Mouse (Mus musculus): Measurements from ENCODE around the gene Snrpd2. TPM values are rescaled to one million over a fixed set of nuclear protein-coding genes. Genes with fewer than 3 reads are reported as not detected.

The Snrpd2 gene
- polyA plus RNA-seq, 1 experiment from 2014 or later: 47.9 TPM

DNA sequence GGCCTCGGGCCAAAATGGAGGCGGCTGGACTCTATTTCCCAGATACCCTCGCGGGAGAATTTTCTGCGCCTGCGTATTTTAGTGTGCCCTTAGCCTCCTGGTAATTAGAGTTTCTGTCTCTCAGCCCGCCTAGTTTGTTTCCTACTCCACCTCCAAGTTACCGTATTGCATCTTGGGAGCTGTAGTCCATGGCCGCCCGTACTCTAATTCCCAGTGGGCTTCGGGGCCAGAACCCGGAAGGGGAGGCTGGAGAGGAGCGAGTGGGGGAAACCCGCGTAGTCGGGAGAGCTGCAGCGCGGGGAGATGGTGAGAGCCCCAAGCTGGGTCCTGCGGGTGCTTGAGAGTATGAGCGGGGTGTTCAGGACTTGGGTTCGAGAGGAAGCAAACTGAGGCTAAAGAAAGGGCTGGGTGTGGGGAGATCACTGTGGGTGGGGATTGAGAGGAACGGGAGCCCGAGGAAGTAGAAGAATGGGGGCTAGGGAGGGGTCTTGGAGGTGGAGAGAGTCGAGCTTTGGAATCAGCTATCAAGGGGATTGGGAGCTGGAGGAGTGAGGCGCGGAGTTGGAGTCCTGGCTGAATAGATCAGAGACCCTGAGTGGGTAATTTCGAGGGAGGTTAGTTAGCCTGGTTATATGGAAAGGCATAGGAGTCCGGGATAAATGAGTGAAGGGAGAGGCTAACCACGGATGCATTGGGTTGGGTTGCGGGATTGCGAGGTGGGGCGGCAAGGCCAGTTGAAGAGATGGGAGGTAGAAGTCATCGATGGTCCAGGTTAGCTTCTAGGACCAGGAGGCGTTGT, 29.7 kb upstream of the Snrpd2 start, which contains the start of gene Fbxo46:
Gene Fbxo46, plus strand, starts transcription at position 229 of the 799 bp plus-strand sequence.
- Histone ChIP-seq H3K4me3 (ENCODE audit: low read depth, low read length) (peak within 1 kb of the TSS; percentile 96), H3K9ac (ENCODE audit: low read depth, low read length) (peak within 1 kb of the TSS; percentile 86), H3K36me3 (ENCODE audit: control insufficient read depth, insufficient read depth) (no peaks in the 10 kb centered on the region), H3K9me3 (replicated peaks; ENCODE audit: control insufficient read depth, low read length) (peaks cover 3% of the 10 kb centered on the region), H3K27ac (ENCODE audit: low read length) (peak within 1 kb of the TSS; percentile 48), H3K27me3 (ENCODE audit: control insufficient read depth, insufficient read depth, low read depth, low read length) (peaks cover 5% of the 10 kb centered on the region; the same call in 1 of the 2 replicates), H3K4me2 (ENCODE audit: low read depth, low read length) (peak within 1 kb of the TSS; percentile 94), H3K4me1 (ENCODE audit: control insufficient read depth, low read depth, low read length) (peaks cover 16% of the 10 kb centered on the region)
- 1% methylated on average over 34 of the region's 34 CpGs for WGBS (ENCODE audit: insufficient replicate concordance)
- ATAC-seq (ENCODE audit: low read depth): peak; percentile 98

DNA sequence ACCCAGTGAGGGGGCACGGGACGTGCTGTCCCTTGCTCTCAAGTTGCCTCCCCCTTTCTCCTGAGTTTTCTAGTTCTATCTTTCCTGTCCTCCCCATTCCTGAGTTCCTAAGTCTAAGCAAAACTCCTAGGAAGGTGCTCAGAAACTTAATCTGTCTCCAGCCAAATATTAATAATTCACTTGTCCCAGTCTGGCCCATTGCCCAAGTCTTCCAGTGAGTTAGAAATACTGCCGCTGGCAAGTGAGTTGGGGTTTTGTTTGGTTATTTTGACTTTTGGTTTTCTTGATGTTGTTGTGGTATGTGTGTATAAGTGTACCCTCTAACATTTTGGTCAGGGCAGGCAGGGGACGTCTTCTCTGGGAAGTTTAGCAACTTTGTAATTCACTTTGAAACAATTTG, 27.8 kb upstream of the Snrpd2 start:
- Histone ChIP-seq H3K36me3 (ENCODE audit: control insufficient read depth, insufficient read depth) (no peaks in the 10 kb centered on the region), H3K9me3 (replicated peaks; ENCODE audit: control insufficient read depth, low read length) (peaks cover 3% of the 10 kb centered on the region), H3K9ac (ENCODE audit: low read depth, low read length) (no peak overlapping the region), H3K27me3 (ENCODE audit: control insufficient read depth, insufficient read depth, low read depth, low read length) (peaks cover 5% of the 10 kb centered on the region; the same call in 1 of the 2 replicates), H3K4me3 (ENCODE audit: low read depth, low read length) (no peak overlapping the region), H3K4me2 (ENCODE audit: low read depth, low read length) (no peak overlapping the region), H3K4me1 (ENCODE audit: control insufficient read depth, low read depth, low read length) (peaks cover 16% of the 10 kb centered on the region), H3K27ac (ENCODE audit: low read length) (no peak overlapping the region)
- no peak for ATAC-seq (ENCODE audit: low read depth)
- WGBS (ENCODE audit: insufficient replicate concordance): 69% methylated on average over 4 of the region's 4 CpGs

DNA sequence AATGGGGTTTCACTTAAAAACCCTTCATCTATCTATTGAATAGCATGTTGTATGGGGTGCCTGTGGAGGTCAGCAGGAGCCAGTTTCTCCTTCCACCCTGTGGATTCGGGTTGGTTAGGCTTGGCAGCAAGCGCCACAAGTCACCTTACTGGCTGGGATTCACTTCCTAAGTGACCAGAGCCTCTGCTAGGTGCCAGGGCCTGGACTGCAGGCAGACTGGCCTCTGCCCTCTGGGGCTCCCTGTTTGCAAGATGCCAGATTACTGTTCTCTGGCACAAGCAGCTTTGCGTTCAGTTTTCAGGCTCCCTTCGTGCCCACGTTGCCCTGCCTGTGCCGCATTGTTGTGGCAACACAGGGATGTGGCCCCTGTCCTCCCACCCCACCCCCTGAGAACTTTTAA, 24.8 kb upstream of the Snrpd2 start:
- H3K9ac ChIP-seq (ENCODE audit: low read depth, low read length): no peak overlapping the region
- no peak overlapping the region for H3K27ac ChIP-seq (ENCODE audit: low read length)

DNA sequence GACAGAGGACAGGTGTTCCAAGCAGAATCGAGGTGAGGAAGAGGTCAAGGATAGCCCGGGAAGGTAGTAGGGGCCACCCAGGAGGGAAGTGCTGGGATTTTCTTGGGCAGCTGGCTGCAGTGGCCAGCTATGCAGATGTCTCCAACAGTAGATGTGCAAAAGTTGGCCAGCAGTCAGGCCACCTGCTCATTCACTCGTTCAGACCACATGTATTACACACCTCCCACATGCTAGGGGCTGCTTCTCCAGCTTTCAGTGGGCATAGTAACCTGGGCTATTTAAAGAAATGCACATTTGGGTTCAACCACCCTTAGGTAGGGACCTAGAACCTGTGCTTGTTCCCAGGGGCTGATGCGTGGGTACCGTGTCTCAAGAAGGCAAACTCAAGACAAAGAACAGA, 21.8 kb upstream of the Snrpd2 start:
- Histone ChIP-seq H3K4me3 (ENCODE audit: low read depth, low read length) (no peak overlapping the region), H3K4me1 (ENCODE audit: control insufficient read depth, low read depth, low read length) (peaks cover 11% of the 10 kb centered on the region), H3K36me3 (ENCODE audit: control insufficient read depth, insufficient read depth) (no peaks in the 10 kb centered on the region), H3K27me3 (ENCODE audit: control insufficient read depth, insufficient read depth, low read depth, low read length) (no peaks in the 10 kb centered on the region), H3K9ac (ENCODE audit: low read depth, low read length) (no peak overlapping the region), H3K9me3 (replicated peaks; ENCODE audit: control insufficient read depth, low read length) (no peaks in the 10 kb centered on the region), H3K27ac (ENCODE audit: low read length) (no peak overlapping the region), H3K4me2 (ENCODE audit: low read depth, low read length) (no peak overlapping the region)
- ATAC-seq (ENCODE audit: low read depth): no peak
- WGBS (ENCODE audit: insufficient replicate concordance): 75% methylated on average over 5 of the region's 5 CpGs

More for the DNA sequence above, 24.8 kb upstream of the Snrpd2 start:
- no peak for ATAC-seq (ENCODE audit: low read depth)
- H3K4me2 ChIP-seq (ENCODE audit: low read depth, low read length): no peak overlapping the region
- peaks cover 9% of the 10 kb centered on the region for H3K4me1 ChIP-seq (ENCODE audit: control insufficient read depth, low read depth, low read length)
- WGBS (ENCODE audit: insufficient replicate concordance): 85% methylated on average over 6 of the region's 6 CpGs
- H3K27me3 ChIP-seq (ENCODE audit: control insufficient read depth, insufficient read depth, low read depth, low read length): no peaks in the 10 kb centered on the region
- H3K9me3 ChIP-seq (replicated peaks; ENCODE audit: control insufficient read depth, low read length): no peaks in the 10 kb centered on the region
- H3K4me3 ChIP-seq (ENCODE audit: low read depth, low read length): no peak overlapping the region
- H3K36me3 ChIP-seq (ENCODE audit: control insufficient read depth, insufficient read depth): no peaks in the 10 kb centered on the region

DNA sequence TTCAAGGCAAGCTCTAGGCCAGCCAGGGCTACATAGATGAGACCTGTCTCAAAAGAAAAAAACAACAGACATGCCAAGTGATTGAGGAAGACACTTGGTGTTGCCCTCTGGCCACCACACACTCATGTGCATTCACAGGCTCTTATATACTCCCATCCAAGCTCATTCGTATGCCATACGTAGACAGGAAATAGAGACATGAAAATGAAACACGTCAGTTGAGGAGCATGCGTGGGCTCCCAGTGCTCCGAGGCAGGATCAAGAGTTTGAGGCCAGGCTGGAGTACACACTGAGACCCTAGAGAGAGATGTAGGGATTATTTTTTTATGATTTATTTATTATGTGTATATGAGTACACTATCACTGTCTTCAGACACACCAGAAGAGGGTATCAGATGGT, 20.1 kb upstream of the Snrpd2 start:
- no peaks in the 10 kb centered on the region for H3K27me3 ChIP-seq (ENCODE audit: control insufficient read depth, insufficient read depth, low read depth, low read length)
- peaks cover 11% of the 10 kb centered on the region for H3K4me1 ChIP-seq (ENCODE audit: control insufficient read depth, low read depth, low read length)
- no peaks in the 10 kb centered on the region for H3K9me3 ChIP-seq (replicated peaks; ENCODE audit: control insufficient read depth, low read length)
- no peak overlapping the region for H3K27ac ChIP-seq (ENCODE audit: low read length)
- WGBS (ENCODE audit: insufficient replicate concordance): 85% methylated on average over 5 of the region's 5 CpGs
- H3K4me2 ChIP-seq (ENCODE audit: low read depth, low read length): no peak overlapping the region
- no peak for ATAC-seq (ENCODE audit: low read depth)
- no peak overlapping the region for H3K9ac ChIP-seq (ENCODE audit: low read depth, low read length)
- no peak overlapping the region for H3K4me3 ChIP-seq (ENCODE audit: low read depth, low read length)
- no peaks in the 10 kb centered on the region for H3K36me3 ChIP-seq (ENCODE audit: control insufficient read depth, insufficient read depth)

DNA sequence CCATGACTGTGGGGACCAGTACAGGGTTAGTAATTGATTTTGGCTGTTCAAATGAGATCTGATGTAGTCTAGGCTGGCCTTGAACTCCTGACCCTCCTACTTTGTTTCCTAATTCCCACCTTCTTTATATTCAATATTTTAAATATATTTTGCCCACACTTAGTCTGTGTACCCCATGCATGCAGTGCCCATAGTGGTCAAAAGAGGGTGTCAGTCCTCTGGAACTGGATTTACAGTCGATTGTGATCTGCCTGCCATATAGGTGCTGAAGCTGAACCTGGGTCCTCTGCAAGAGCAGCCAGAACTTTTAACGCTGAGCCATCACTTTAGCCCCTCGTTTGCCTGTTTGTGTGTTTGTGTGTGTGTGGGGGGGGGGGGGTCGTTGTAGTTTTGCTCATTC, 18.9 kb upstream of the Snrpd2 start:
- Histone ChIP-seq H3K27ac (ENCODE audit: low read length) (peak overlapping the region; percentile 75; the same call in 1 of the 2 replicates), H3K4me3 (ENCODE audit: low read depth, low read length) (no peak overlapping the region; the same call in 1 of the 2 replicates), H3K4me1 (ENCODE audit: control insufficient read depth, low read depth, low read length) (peaks cover 11% of the 10 kb centered on the region), H3K36me3 (ENCODE audit: control insufficient read depth, insufficient read depth) (peaks cover 3% of the 10 kb centered on the region; the same call in 1 of the 2 replicates), H3K27me3 (ENCODE audit: control insufficient read depth, insufficient read depth, low read depth, low read length) (no peaks in the 10 kb centered on the region), H3K9me3 (replicated peaks; ENCODE audit: control insufficient read depth, low read length) (no peaks in the 10 kb centered on the region), H3K4me2 (ENCODE audit: low read depth, low read length) (peak overlapping the region; percentile 72), H3K9ac (ENCODE audit: low read depth, low read length) (peak overlapping the region; percentile 33; the same call in 1 of the 2 replicates)
- 29% methylated on average over 4 of the region's 4 CpGs for WGBS (ENCODE audit: insufficient replicate concordance)
- ATAC-seq (ENCODE audit: low read depth): no peak

DNA sequence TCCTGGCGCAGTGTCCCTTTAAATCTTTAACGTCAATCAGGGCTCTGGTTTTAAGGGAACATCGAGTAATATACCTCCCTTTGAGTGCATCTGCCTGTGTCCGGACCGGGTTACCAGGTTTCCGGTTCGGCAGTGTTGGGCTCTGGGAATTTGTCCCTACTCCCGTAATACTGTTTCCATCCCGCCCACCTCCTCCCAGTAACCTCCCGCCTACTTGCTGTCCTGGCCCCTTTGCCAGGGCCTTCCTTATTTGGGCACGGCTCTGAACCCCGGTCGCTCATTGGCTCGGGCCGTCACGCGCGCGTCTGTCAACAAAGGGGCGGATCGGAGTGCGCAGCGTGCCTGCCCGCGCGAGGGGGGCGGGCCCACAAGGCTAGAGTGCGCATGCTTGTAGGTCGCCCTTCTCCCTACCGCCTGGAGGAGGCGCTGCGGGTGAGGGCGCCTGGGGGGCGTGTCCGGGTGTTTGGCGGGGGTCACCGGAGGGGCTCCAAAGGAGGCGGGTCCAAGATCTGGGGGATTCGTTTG, 18.1 kb upstream of the Snrpd2 start:
- peak; percentile 98 for ATAC-seq (ENCODE audit: low read depth)
- Histone ChIP-seq H3K36me3 (ENCODE audit: control insufficient read depth, insufficient read depth) (peaks cover 10% of the 10 kb centered on the region), H3K9ac (ENCODE audit: low read depth, low read length) (peak overlapping the region; percentile 33), H3K4me3 (ENCODE audit: low read depth, low read length) (peak overlapping the region; percentile 59), H3K4me2 (ENCODE audit: low read depth, low read length) (peak overlapping the region; percentile 72), H3K27ac (ENCODE audit: low read length) (peak overlapping the region; percentile 75; the same call in 1 of the 2 replicates), H3K27me3 (ENCODE audit: control insufficient read depth, insufficient read depth, low read depth, low read length) (no peaks in the 10 kb centered on the region), H3K9me3 (replicated peaks; ENCODE audit: control insufficient read depth, low read length) (no peaks in the 10 kb centered on the region), H3K4me1 (ENCODE audit: control insufficient read depth, low read depth, low read length) (peaks cover 11% of the 10 kb centered on the region)
- WGBS (ENCODE audit: insufficient replicate concordance): under 1% methylated on average over 39 of the region's 39 CpGs

DNA sequence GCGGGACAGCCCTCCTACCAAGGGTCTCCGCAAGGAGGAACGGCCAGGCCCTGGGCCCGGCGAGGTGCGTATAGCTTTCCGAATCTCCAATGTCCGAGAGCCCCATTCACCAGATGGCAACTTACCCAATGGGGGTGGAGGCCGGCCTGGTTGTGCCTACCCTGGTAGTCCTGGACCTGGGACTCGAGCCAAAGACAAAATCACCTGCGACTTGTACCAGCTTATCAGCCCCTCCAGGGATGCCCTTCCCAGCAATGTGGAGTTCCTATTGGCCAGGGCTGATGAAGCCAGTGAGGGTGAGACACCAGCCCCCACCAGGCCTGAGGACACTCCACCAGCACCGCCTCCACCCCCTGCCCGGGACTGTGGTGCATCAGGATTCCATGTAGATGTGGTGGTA, 13.4 kb upstream of the Snrpd2 start:
- H3K9ac ChIP-seq (ENCODE audit: low read depth, low read length): no peak overlapping the region
- peaks cover 19% of the 10 kb centered on the region for H3K36me3 ChIP-seq (ENCODE audit: control insufficient read depth, insufficient read depth)
- ATAC-seq (ENCODE audit: low read depth): no peak
- WGBS (ENCODE audit: insufficient replicate concordance): 87% methylated on average over 13 of the region's 13 CpGs
- H3K4me1 ChIP-seq (ENCODE audit: control insufficient read depth, low read depth, low read length): peaks cover 9% of the 10 kb centered on the region
- no peak overlapping the region for H3K27ac ChIP-seq (ENCODE audit: low read length)
- H3K4me3 ChIP-seq (ENCODE audit: low read depth, low read length): no peak overlapping the region
- H3K9me3 ChIP-seq (replicated peaks; ENCODE audit: control insufficient read depth, low read length): no peaks in the 10 kb centered on the region
- no peaks in the 10 kb centered on the region for H3K27me3 ChIP-seq (ENCODE audit: control insufficient read depth, insufficient read depth, low read depth, low read length)
- no peak overlapping the region for H3K4me2 ChIP-seq (ENCODE audit: low read depth, low read length)

All from liver, embryonic 16.5 days (tissue).